Mouse (Mus musculus): ENCODE data around the gene D930048N14Rik. TPM values are rescaled to one million over a fixed set of nuclear protein-coding genes. Genes with fewer than 3 reads are reported as not detected.

The D930048N14Rik gene
- polyA plus RNA-seq (2014; fragmentation: Illumina TruSeq; extraction: RNeasy Lipid Tissue Mini Kit (QIAGEN cat#74804); ENCODE audit: low read depth, low replicate concordance), result 2.4 TPM

DNA sequence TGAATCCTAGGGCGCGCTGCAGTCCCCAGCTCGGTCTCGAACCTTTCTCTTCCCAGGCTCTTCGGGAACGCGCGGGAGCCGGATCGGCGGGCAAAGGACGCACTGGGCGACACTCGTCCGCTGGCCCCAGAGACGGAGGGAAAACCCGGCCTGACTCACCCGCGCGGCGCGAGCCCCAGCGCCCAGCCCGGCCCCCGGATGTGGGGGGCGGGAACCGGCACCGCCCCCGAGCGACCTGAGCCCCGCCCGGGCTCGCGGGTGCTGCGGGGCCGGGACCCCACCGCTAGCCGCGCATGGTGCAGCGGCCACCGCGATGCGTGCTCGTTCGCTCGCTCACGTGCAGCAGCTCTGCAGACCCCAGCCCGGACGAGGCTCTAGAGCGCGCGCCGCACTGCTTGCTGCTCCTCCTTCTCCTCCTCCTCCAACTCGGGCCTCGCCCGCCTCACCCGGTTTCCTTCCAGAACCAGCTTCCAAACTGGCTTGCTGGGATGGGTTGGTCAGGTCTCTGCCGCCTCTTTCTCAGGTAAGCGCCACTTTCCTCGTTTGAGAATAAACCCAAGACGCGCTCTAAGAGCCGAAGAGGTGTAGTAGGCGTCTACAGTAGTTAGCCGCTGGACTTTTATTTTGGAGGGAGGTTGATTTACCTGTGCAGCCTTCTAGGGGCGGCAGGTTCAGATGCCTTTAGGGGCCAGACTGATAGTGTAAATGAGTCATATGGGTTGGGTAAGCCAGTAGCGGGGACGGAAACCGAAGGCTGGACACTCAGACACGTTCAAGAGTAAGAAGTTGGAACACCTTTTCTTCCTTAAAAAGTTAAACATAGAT lies at the start of gene D930048N14Rik, which contains the start of gene N4bp3:
TSS of gene D930048N14Rik (plus strand) at position 264 of the 825 bp plus-strand sequence.
TSS of gene N4bp3 (minus strand) at position 152 of the 825 bp plus-strand sequence.

DNA sequence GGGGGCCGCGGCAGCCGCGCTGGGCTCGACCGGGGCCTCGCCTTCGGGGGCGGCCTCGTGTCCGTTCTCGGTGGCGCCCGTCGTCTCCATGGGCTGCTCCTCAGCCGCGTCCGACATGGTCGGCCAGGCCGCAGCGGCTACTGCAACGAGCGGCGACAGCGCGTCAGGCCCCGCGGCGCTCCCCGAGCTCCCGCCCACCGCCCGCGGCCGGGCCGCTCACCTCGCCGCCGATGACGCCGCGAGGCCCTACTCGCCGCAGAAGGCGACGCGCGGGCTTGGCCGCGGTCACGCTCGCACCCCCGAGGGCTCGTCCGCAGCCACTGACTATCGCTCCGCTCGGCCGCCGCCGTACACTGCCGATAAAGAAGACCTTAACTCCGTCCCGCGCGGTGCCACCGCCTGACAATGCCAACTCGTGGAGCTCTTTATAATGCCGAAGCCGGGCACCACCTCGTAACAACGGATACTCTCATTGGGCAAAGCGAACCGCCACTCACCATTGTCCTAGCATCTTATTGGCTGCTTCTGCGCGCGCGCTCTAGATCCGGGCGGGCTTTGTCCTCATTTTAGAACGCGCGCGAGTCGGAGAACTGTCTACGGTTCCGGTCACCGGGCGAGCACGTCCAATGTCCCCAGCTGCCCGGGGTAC lies 44.2 kb upstream of the D930048N14Rik start, which contains the start of gene Hnrnpab:
TSS of gene Hnrnpab (minus strand) at position 401 of the 649 bp plus-strand sequence.

DNA sequence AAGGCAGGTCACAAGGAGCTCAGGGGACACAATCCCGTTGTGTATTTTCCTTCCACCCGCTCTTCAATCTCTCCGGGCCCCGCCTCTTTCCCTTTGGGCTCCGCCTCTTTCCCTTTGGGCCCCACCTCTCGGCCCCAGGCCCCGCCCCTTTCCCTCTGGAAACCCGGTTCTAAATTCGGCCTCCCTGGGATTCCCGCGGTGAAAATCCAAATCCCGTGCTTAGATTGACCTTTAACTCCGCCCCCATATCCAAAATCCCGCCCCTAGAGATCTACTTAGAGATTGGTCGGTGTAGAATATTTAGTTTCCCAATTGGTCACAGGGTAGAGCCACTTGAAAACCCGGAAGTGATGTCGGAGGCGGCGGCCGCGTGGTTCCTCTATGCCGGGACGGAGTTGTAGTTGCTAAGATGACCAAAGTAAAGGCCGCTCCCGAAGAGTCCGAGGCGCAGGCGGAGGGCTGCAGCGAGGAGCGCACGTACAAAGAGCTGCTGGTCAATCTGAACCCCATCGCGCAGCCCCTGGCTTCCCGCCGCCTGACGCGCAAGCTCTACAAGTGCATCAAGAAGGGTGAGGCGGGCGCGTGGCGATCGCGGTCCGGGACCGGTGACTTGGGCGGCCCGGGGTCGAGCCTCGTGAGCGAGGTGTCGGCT lies 31.2 kb upstream of the D930048N14Rik start, which contains the start of gene Nhp2:
TSS of gene Nhp2 (plus strand) at position 327 of the 652 bp plus-strand sequence.

DNA sequence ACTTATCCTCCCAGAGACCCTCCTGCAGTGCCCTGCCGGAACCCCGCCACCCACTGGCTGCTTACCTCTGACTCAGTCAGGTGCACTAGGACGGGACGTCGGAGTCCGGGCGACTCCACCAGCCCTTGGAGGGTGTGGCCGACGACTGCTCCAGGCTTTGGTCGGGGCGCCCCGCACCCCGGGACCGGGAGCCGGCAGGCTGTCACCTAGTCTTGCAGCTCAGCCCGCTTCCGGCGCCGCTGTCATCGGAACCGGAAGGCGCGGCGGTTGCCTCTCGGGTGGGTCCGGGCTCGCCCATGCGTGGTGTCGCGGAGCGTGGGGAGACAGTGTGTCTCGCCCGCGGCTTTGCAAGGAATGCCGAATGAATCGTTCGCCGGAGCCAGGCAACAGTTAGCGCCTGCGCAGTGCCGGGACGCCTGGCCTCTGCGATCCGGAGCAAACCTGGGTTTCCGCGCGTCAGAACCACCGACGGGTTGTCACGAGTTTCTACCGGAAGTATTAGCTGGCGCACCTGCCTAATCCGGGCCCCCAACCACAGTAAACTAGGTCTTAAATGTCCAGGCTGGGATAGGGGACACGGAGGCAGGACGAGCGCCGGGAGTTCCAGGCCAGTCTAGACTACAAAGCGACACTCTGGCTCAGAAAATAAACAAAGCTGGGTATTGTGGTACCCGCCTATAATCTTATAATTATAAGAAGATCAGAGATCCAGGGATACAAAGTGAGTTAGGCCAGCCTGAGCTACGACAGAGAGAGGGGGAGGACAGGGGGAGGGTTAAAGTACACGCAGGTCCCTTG lies 15.0 kb upstream of the D930048N14Rik start, which contains the start of gene Rmnd5b:
TSS of gene Rmnd5b (minus strand) at position 372 of the 798 bp plus-strand sequence.

DNA sequence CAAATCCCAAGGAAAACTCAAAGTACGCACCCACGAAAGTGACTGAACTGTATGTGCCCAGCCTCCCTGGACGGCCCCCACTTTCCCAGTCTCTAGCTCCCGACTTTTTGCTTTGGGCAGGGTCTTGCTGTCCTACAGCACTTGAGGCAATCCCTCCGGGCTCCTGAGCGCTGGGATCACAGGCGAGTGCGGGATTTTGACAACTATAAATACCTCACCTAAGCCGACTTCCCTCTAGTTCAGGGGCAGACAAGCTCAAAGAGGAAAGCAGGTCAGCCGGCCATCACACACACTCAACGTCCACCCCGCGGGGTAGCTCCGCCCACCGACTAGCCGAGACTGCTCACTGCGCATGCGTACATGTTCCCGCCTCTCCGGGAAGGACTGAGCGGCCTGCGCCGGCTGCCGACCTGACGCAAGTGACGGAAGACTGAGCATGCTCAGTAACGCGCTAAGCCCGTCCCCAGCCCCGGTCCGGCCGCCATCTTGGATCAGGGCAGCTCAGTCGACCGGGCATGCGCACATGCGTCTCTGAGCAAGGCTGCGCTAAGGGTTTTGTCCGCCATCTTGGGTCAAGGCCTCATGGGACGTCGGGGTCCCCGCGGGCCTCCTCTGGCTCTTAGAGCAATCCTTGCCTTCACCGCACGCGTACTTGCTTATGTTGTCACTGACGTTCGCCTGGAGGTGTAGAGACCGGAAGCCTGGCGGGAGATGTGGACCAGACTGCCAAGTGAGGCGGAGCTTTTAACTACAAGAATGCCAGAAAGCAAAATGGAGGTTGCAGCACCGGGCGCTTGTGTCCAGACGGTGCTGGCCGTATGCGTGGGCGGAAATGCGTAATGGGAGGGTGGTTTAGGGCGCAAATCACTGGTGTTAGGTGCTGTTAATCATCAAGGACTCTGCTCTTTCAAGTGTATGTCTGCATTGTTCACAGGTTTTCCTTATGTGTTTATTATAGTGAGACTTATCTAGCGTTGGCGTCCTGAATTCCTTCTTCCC lies 37.9 kb downstream of the D930048N14Rik start, which contains the start of gene 0610009B22Rik:
TSS of gene 0610009B22Rik (minus strand) at position 545 of the 999 bp plus-strand sequence.

Other genes with a start within 250 kb of the D930048N14Rik start
- 12.3 TPM for gene Phykpl, start 66.2 kb upstream of the D930048N14Rik start, polyA plus RNA-seq (2014; fragmentation: Illumina TruSeq; extraction: RNeasy Lipid Tissue Mini Kit (QIAGEN cat#74804); ENCODE audit: low read depth, low replicate concordance)
- 138 TPM for gene Hnrnpab, start 44.1 kb upstream of the D930048N14Rik start, polyA plus RNA-seq (2014; fragmentation: Illumina TruSeq; extraction: RNeasy Lipid Tissue Mini Kit (QIAGEN cat#74804); ENCODE audit: low read depth, low replicate concordance)
- gene Nhp2, start 31.2 kb upstream of the D930048N14Rik start, polyA plus RNA-seq (2014; fragmentation: Illumina TruSeq; extraction: RNeasy Lipid Tissue Mini Kit (QIAGEN cat#74804); ENCODE audit: low read depth, low replicate concordance), result 20.7 TPM
- 17.4 TPM for gene Rmnd5b, start 15.1 kb upstream of the D930048N14Rik start, polyA plus RNA-seq (2014; fragmentation: Illumina TruSeq; extraction: RNeasy Lipid Tissue Mini Kit (QIAGEN cat#74804); ENCODE audit: low read depth, low replicate concordance)
- 6.6 TPM for gene N4bp3, start 112 bp upstream of the D930048N14Rik start, polyA plus RNA-seq (2014; fragmentation: Illumina TruSeq; extraction: RNeasy Lipid Tissue Mini Kit (QIAGEN cat#74804); ENCODE audit: low read depth, low replicate concordance)
- 53.7 TPM for gene 0610009B22Rik, start 37.9 kb downstream of the D930048N14Rik start, polyA plus RNA-seq (2014; fragmentation: Illumina TruSeq; extraction: RNeasy Lipid Tissue Mini Kit (QIAGEN cat#74804); ENCODE audit: low read depth, low replicate concordance)
- 8.9 TPM for gene Sec24a, start 112.7 kb downstream of the D930048N14Rik start, polyA plus RNA-seq (2014; fragmentation: Illumina TruSeq; extraction: RNeasy Lipid Tissue Mini Kit (QIAGEN cat#74804); ENCODE audit: low read depth, low replicate concordance)
- 162 TPM for gene Sar1b, start 112.7 kb downstream of the D930048N14Rik start, polyA plus RNA-seq (2014; fragmentation: Illumina TruSeq; extraction: RNeasy Lipid Tissue Mini Kit (QIAGEN cat#74804); ENCODE audit: low read depth, low replicate concordance)
- gene Jade2, start 206.7 kb downstream of the D930048N14Rik start, polyA plus RNA-seq (2014; fragmentation: Illumina TruSeq; extraction: RNeasy Lipid Tissue Mini Kit (QIAGEN cat#74804); ENCODE audit: low read depth, low replicate concordance), result 7.3 TPM

Measured in heart, adult 10 weeks (tissue).